Mouse (Mus musculus) midbrain, embryonic 10.5 days (tissue): ENCODE data around the gene Uqcc2. TPM values are rescaled to one million over a fixed set of nuclear protein-coding genes. Genes with fewer than 3 reads are reported as not detected.

Source experiments
- DNase-seq: peaks from one replicate; pipeline ENCODE4 v3.0.0-alpha.2; 2017; ENCODE audit warnings: low spot score
- H3K27ac ChIP-seq: fragments of 300-500 bp; sonication (generic); replicated peaks from 2 replicates; pipeline ENCODE4 v1.5.1; 2016; ENCODE audit warnings: mild to moderate bottlenecking
- H3K27me3 ChIP-seq: fragments of 300-500 bp; sonication (generic); 2 replicates; pipeline ENCODE4 v1.6.1; 2016; ENCODE audit warnings: low read depth, mild to moderate bottlenecking; ENCODE audit not compliant: poor library complexity, severe bottlenecking
- H3K36me3 ChIP-seq: fragments of 300-500 bp; sonication (generic); 2 replicates; pipeline ENCODE4 v1.6.1; 2016; ENCODE audit warnings: mild to moderate bottlenecking, moderate library complexity
- H3K4me1 ChIP-seq: fragments of 300-500 bp; sonication (generic); 2 replicates; pipeline ENCODE4 v1.6.1; 2016
- H3K4me3 ChIP-seq: fragments of 300-500 bp; sonication (generic); 2 replicates; pipeline ENCODE4 v1.5.1; 2016; ENCODE audit warnings: mild to moderate bottlenecking, moderate library complexity
- H3K9me3 ChIP-seq: fragments of 300-500 bp; sonication (generic); replicated peaks from 2 replicates; pipeline ENCODE4 v1.6.1; 2016; ENCODE audit warnings: mild to moderate bottlenecking
- WGBS: fragments of 180-500 bp; shearing (Covaris S2); methylation state at CpG from one replicate; pipeline ENCODE4 v1.1.7; 2016; 5-methylcytosine and 5-hydroxymethylcytosine counted together
- polyA plus RNA-seq: library from polyadenylated mRNA; unstranded; fragments of >200 nt; fragmentation: Nextera tagmentation; extraction: Ambion mirVana; gene quantifications from 2 replicates; pipeline ENCODE4 v1.2.1, GENCODE M21; 2016

Gene Uqcc2
- polyA plus RNA-seq, 1 experiment from 2014 or later = 411 TPM

GRCm38 (mm10) chr17:27152976-27153723 is 19.4 kb upstream of the Uqcc2 start:
- H3K27me3 ChIP-seq = no peaks in the 10 kb centered on the region
- 0 out of 2 replicates have a peak overlapping the region, but pooled peaks have one; percentile 59 for H3K27ac ChIP-seq
- peaks cover 42% of the 10 kb centered on the region for H3K4me1 ChIP-seq
- H3K4me3 ChIP-seq = no peak overlapping the region
- WGBS = 67% methylated on average over 8 of the region's 8 CpGs
- DNase-seq = no peak
- no peaks in the 10 kb centered on the region for H3K36me3 ChIP-seq
- no peaks in the 10 kb centered on the region for H3K9me3 ChIP-seq

- Histone ChIP-seq H3K4me1 (peaks cover 47% of the 10 kb centered on the region), H3K27me3 (no peaks in the 10 kb centered on the region), H3K4me3 (no peak overlapping the region), H3K36me3 (no peaks in the 10 kb centered on the region), H3K27ac (no peak overlapping the region), H3K9me3 (no peaks in the 10 kb centered on the region)
- WGBS = 68% methylated on average over 8 of the region's 8 CpGs
- no peak for DNase-seq
Measured at GRCm38 (mm10) chr17:27151411-27151810, 17.7 kb upstream of the Uqcc2 start.

- Histone ChIP-seq H3K27me3 (no peaks in the 10 kb centered on the region), H3K4me1 (peaks cover 47% of the 10 kb centered on the region), H3K9me3 (no peaks in the 10 kb centered on the region), H3K27ac (0 out of 2 replicates have a peak overlapping the region, but pooled peaks have one; percentile 17), H3K36me3 (no peaks in the 10 kb centered on the region), H3K4me3 (no peak overlapping the region)
- DNase-seq = no peak
- 78% methylated on average over 7 of the region's 7 CpGs for WGBS
Measured at GRCm38 (mm10) chr17:27150871-27151270, 17.2 kb upstream of the Uqcc2 start.

- no peak for DNase-seq
- H3K4me1 ChIP-seq = peaks cover 40% of the 10 kb centered on the region
- H3K4me3 ChIP-seq = no peak overlapping the region
- no peaks in the 10 kb centered on the region for H3K36me3 ChIP-seq
- no peaks in the 10 kb centered on the region for H3K9me3 ChIP-seq
- no peaks in the 10 kb centered on the region for H3K27me3 ChIP-seq
- WGBS = 50% methylated on average over 8 of the region's 8 CpGs
- no peak overlapping the region for H3K27ac ChIP-seq
Measured at GRCm38 (mm10) chr17:27146323-27146923, 12.7 kb upstream of the Uqcc2 start.

- no peak overlapping the region for H3K4me3 ChIP-seq
- 86% methylated on average over 4 of the region's 4 CpGs for WGBS
- no peak for DNase-seq
- no peak overlapping the region for H3K27ac ChIP-seq
- peaks cover 50% of the 10 kb centered on the region for H3K4me1 ChIP-seq
- no peaks in the 10 kb centered on the region for H3K27me3 ChIP-seq
- H3K9me3 ChIP-seq = no peaks in the 10 kb centered on the region
- H3K36me3 ChIP-seq = no peaks in the 10 kb centered on the region
Measured at GRCm38 (mm10) chr17:27144152-27144551, 10.4 kb upstream of the Uqcc2 start.

- Histone ChIP-seq H3K4me1 (peaks cover 43% of the 10 kb centered on the region), H3K27me3 (no peaks in the 10 kb centered on the region), H3K9me3 (no peaks in the 10 kb centered on the region), H3K4me3 (no peak overlapping the region), H3K36me3 (no peaks in the 10 kb centered on the region), H3K27ac (no peak overlapping the region)
- no peak for DNase-seq
- WGBS = 73% methylated on average over 10 of the region's 10 CpGs
Measured at GRCm38 (mm10) chr17:27141971-27142450, 8.3 kb upstream of the Uqcc2 start.

- peaks cover 33% of the 10 kb centered on the region for H3K4me1 ChIP-seq
- H3K9me3 ChIP-seq = no peaks in the 10 kb centered on the region
- no peak for DNase-seq
- H3K27me3 ChIP-seq = peaks cover 4% of the 10 kb centered on the region
- H3K36me3 ChIP-seq = no peaks in the 10 kb centered on the region
- H3K27ac ChIP-seq = no peak overlapping the region
- WGBS = 64% methylated on average over 9 of the region's 9 CpGs
- no peak overlapping the region for H3K4me3 ChIP-seq
Measured at GRCm38 (mm10) chr17:27140262-27140661, 6.5 kb upstream of the Uqcc2 start.

- DNase-seq = no peak
- Histone ChIP-seq H3K27me3 (peaks cover 11% of the 10 kb centered on the region), H3K36me3 (no peaks in the 10 kb centered on the region), H3K4me1 (peaks cover 36% of the 10 kb centered on the region), H3K4me3 (no peak overlapping the region), H3K27ac (no peak overlapping the region), H3K9me3 (no peaks in the 10 kb centered on the region)
- 67% methylated on average over 7 of the region's 7 CpGs for WGBS
Measured at GRCm38 (mm10) chr17:27139304-27139703, 5.6 kb upstream of the Uqcc2 start.

- Histone ChIP-seq H3K4me3 (no peak overlapping the region), H3K9me3 (no peaks in the 10 kb centered on the region), H3K27ac (no peak overlapping the region), H3K4me1 (peaks cover 39% of the 10 kb centered on the region), H3K27me3 (peaks cover 11% of the 10 kb centered on the region), H3K36me3 (no peaks in the 10 kb centered on the region)
- 76% methylated on average over 9 of the region's 9 CpGs for WGBS
- DNase-seq = no peak
Measured at GRCm38 (mm10) chr17:27138396-27138795, 4.7 kb upstream of the Uqcc2 start.

GRCm38 (mm10) chr17:27134715-27135114 is 999 bp upstream of the Uqcc2 start:
- 32% methylated on average over 3 of the region's 3 CpGs for WGBS
- H3K27ac ChIP-seq = no peak overlapping the region

GRCm38 (mm10) chr17:27134187-27134586 is 471 bp upstream of the Uqcc2 start:
- Histone ChIP-seq H3K4me3 (peak overlapping the region; percentile 76), H3K27ac (peak overlapping the region; percentile 96), H3K36me3 (peaks cover 14% of the 10 kb centered on the region; the same call in 1 of the 2 replicates), H3K27me3 (peaks cover 16% of the 10 kb centered on the region), H3K9me3 (no peaks in the 10 kb centered on the region), H3K4me1 (peaks cover 54% of the 10 kb centered on the region)
- WGBS = 41% methylated on average over 9 of the region's 9 CpGs
- DNase-seq = no peak

More at GRCm38 (mm10) chr17:27134715-27135114, 999 bp upstream of the Uqcc2 start:
- peaks cover 9% of the 10 kb centered on the region; the same call in 1 of the 2 replicates for H3K36me3 ChIP-seq
- peaks cover 16% of the 10 kb centered on the region for H3K27me3 ChIP-seq
- no peak for DNase-seq
- peaks cover 56% of the 10 kb centered on the region for H3K4me1 ChIP-seq
- H3K4me3 ChIP-seq = no peak overlapping the region
- no peaks in the 10 kb centered on the region for H3K9me3 ChIP-seq

GRCm38 (mm10) chr17:27132238-27132637 is 1.5 kb downstream of the Uqcc2 start:
- Histone ChIP-seq H3K27me3 (peaks cover 16% of the 10 kb centered on the region), H3K27ac (no peak overlapping the region), H3K36me3 (peaks cover 20% of the 10 kb centered on the region), H3K4me1 (peaks cover 55% of the 10 kb centered on the region), H3K9me3 (no peaks in the 10 kb centered on the region), H3K4me3 (no peak overlapping the region)
- WGBS = 96% methylated on average over 10 of the region's 10 CpGs
- DNase-seq = no peak

GRCm38 (mm10) chr17:27131240-27131665 is 2.5 kb downstream of the Uqcc2 start:
- Histone ChIP-seq H3K27me3 (peaks cover 16% of the 10 kb centered on the region), H3K4me3 (no peak overlapping the region), H3K36me3 (peaks cover 20% of the 10 kb centered on the region), H3K9me3 (no peaks in the 10 kb centered on the region), H3K27ac (no peak overlapping the region), H3K4me1 (peaks cover 62% of the 10 kb centered on the region)
- WGBS = 85% methylated on average over 10 of the region's 10 CpGs
- DNase-seq = no peak
